Comparison of ENCODE assay signal across 9 mouse cellular contexts in genomic region chr1:170907456-170908191, GRCm38 (mm10). TPM values are rescaled to one million over a fixed set of nuclear protein-coding genes. Genes with fewer than 3 reads are reported as not detected.
DNase-seq lines count a peak whose midpoint lies in the region; ATAC-seq and TF ChIP-seq lines count a peak whose summit lies in the region.
"Had no signal": no experiment of that assay in that cellular context is flagged by ENCODE, and none has a peak within 500 bp of the region (broad histone marks: within the 10 kb centered on the region; RNA-seq: fewer than 3 reads in every experiment).

No protein-coding gene starts in this region.

- H3K4me3 ChIP-seq in lung, adult 2 months (replicated peaks; ENCODE audit: extremely low read depth, low read depth, low read length): peak overlapping the region; percentile 46
- H3K4me3 ChIP-seq in bone marrow, adult 2 months (replicated peaks; ENCODE audit: control insufficient read depth, low read depth, low read length): peak overlapping the region; percentile 29
- H3K4me3 ChIP-seq in embryonic facial prominence, embryonic 15.5 days (replicated peaks): peak overlapping the region; percentile 49
- H3K4me3 ChIP-seq in hindbrain, embryonic 15.5 days: peak overlapping the region; percentile 52
- peak overlapping the region; percentile 28 for H3K4me3 ChIP-seq in liver, adult 2 months (ENCODE audit: insufficient read depth, low read depth, low read length)
- peak overlapping the region; percentile 49 for H3K4me3 ChIP-seq in neural tube, embryonic 12.5 days

- H3K4me1 ChIP-seq in lung, adult 2 months (ENCODE audit: control insufficient read depth, insufficient read depth, low read length): peaks cover 3% of the 10 kb centered on the region; the same call in 1 of the 2 replicates
- peaks cover 3% of the 10 kb centered on the region for H3K4me1 ChIP-seq in bone marrow, adult 2 months (ENCODE audit: control insufficient read depth, insufficient read depth, low read length)
- H3K4me1 ChIP-seq in embryonic facial prominence, embryonic 15.5 days: peaks cover 17% of the 10 kb centered on the region
- H3K4me1 ChIP-seq in hindbrain, embryonic 15.5 days (replicated peaks): peaks cover 17% of the 10 kb centered on the region
- no peaks in the 10 kb centered on the region for H3K4me1 ChIP-seq in liver, adult 2 months (ENCODE audit: control insufficient read depth, insufficient read depth, low read length)
- H3K4me1 ChIP-seq in neural tube, embryonic 12.5 days: peaks cover 9% of the 10 kb centered on the region

- TF ChIP-seq CTCF in lung, adult 2 months (IDR thresholded peaks at IDR 0.05; ENCODE audit: insufficient read depth, low read length): no peak
- TF ChIP-seq CTCF in bone marrow, adult 2 months (IDR thresholded peaks at IDR 0.05; ENCODE audit: control insufficient read depth, insufficient read depth, low read length): no peak
- no peak for TF ChIP-seq CTCF in liver, adult 2 months (IDR thresholded peaks at IDR 0.05; ENCODE audit: low read depth, low read length)

- no peaks in the 10 kb centered on the region for H3K79me2 ChIP-seq in liver, adult 2 months (ENCODE audit: control insufficient read depth, insufficient read depth, low read length)

- H3K36me3 ChIP-seq in embryonic facial prominence, embryonic 15.5 days: no peaks in the 10 kb centered on the region
- H3K36me3 ChIP-seq in hindbrain, embryonic 15.5 days: no peaks in the 10 kb centered on the region
- H3K36me3 ChIP-seq in liver, adult 2 months (ENCODE audit: control insufficient read depth, insufficient read depth, low read length): no peaks in the 10 kb centered on the region
- H3K36me3 ChIP-seq in neural tube, embryonic 12.5 days: no peaks in the 10 kb centered on the region

- DNase-seq in lung, adult 2 months: no peak
- DNase-seq in lung, postnatal 14 days: no peak
- no peak for DNase-seq in liver, adult 2 months (ENCODE audit: extremely low read depth, low read depth, low spot score)

- peak overlapping the region; percentile 20; the same call in 1 of the 2 replicates for H3K27ac ChIP-seq in bone marrow, adult 2 months (ENCODE audit: control insufficient read depth, insufficient read depth, low read depth, low read length, poor library complexity)
- no peak overlapping the region for H3K27ac ChIP-seq in embryonic facial prominence, embryonic 15.5 days (replicated peaks)
- 0 out of 2 replicates have a peak overlapping the region, but pooled peaks have one; percentile 9 for H3K27ac ChIP-seq in hindbrain, embryonic 15.5 days (replicated peaks)
- H3K27ac ChIP-seq in liver, adult 2 months (replicated peaks; ENCODE audit: insufficient read depth, low read depth, low read length): no peak overlapping the region
- no peak overlapping the region for H3K27ac ChIP-seq in neural tube, embryonic 12.5 days

- H3K27me3 ChIP-seq in embryonic facial prominence, embryonic 15.5 days: peaks cover 38% of the 10 kb centered on the region
- H3K27me3 ChIP-seq in hindbrain, embryonic 15.5 days: peaks cover 29% of the 10 kb centered on the region
- peaks cover 11% of the 10 kb centered on the region for H3K27me3 ChIP-seq in liver, adult 2 months (ENCODE audit: control insufficient read depth, insufficient read depth, low read length)
- peaks cover 51% of the 10 kb centered on the region for H3K27me3 ChIP-seq in neural tube, embryonic 12.5 days (replicated peaks)

- WGBS in lung, adult 2 months: 2% methylated on average over 71 of the region's 71 CpGs
- 1% methylated on average over 71 of the region's 71 CpGs for WGBS in bone marrow, adult 2 months
- 1% methylated on average over 71 of the region's 71 CpGs for whole genome bisulfite sequencing in embryonic facial prominence, embryonic 15.5 days
- WGBS in hindbrain, embryonic 15.5 days: under 1% methylated on average over 70 of the region's 71 CpGs
- 8% methylated on average over 71 of the region's 71 CpGs for WGBS in liver, adult 2 months
- under 1% methylated on average over 71 of the region's 71 CpGs for WGBS in neural tube, embryonic 12.5 days

- peak overlapping the region; percentile 29; the same call in 1 of the 2 replicates for H3K9ac ChIP-seq in embryonic facial prominence, embryonic 15.5 days
- H3K9ac ChIP-seq in hindbrain, embryonic 15.5 days: peak overlapping the region; percentile 59
- peak overlapping the region; percentile 67 for H3K9ac ChIP-seq in liver, adult 2 months (ENCODE audit: low read depth, low read length)
- H3K9ac ChIP-seq in neural tube, embryonic 12.5 days: peak overlapping the region; percentile 62

- ATAC-seq in embryonic facial prominence, embryonic 15.5 days (ENCODE audit: insufficient number of reproducible peaks, low FRiP score, low TSS enrichment, low read depth): peak; percentile 62; the same call in 1 of the 2 replicates
- ATAC-seq in hindbrain, embryonic 15.5 days (ENCODE audit: low FRiP score, low read depth): peak; percentile 83
- ATAC-seq in neural tube, embryonic 12.5 days (ENCODE audit: low FRiP score, low read depth): peak; percentile 83
- no peak for ATAC-seq in erythroid progenitor cell, adult 5-6 weeks (replicated peaks; ENCODE audit: low FRiP score, poor library complexity, severe bottlenecking)

- no peak for TF ChIP-seq POLR2A in lung, adult 2 months (IDR thresholded peaks at IDR 0.05; ENCODE audit: borderline replicate concordance, extremely low read depth, low read depth, low read length)
- TF ChIP-seq POLR2A in bone marrow, adult 2 months (IDR thresholded peaks at IDR 0.05; ENCODE audit: borderline replicate concordance, control insufficient read depth, low read depth, low read length): no peak
- no peak for TF ChIP-seq POLR2A in liver, adult 2 months (IDR thresholded peaks at IDR 0.05; ENCODE audit: extremely low read depth, insufficient read depth, low read length)

- H3K4me2 ChIP-seq in embryonic facial prominence, embryonic 15.5 days (replicated peaks): peak overlapping the region; percentile 91
- H3K4me2 ChIP-seq in hindbrain, embryonic 15.5 days: peak overlapping the region; percentile 90
- peak overlapping the region; percentile 91 for H3K4me2 ChIP-seq in neural tube, embryonic 12.5 days (replicated peaks)

- H3K9me3 ChIP-seq in embryonic facial prominence, embryonic 15.5 days (replicated peaks): no peaks in the 10 kb centered on the region
- no peaks in the 10 kb centered on the region for H3K9me3 ChIP-seq in hindbrain, embryonic 15.5 days
- H3K9me3 ChIP-seq in neural tube, embryonic 12.5 days: no peaks in the 10 kb centered on the region

RNA-seq across cellular contexts. Expression of gene Fcrlb, which starts 5.1 kb away (rescaled TPM):
- 0.71 and 1.2 TPM in 2 replicates for polyA plus RNA-seq in lung, adult 2 months (2012; rRNA removed)
- not detected in 2 replicates for polyA plus RNA-seq in bone marrow, adult 2 months (2011; ENCODE audit: insufficient read depth, insufficient read length, low replicate concordance, missing spikeins)
- polyA plus RNA-seq in embryonic facial prominence, embryonic 15.5 days (2015; fragmentation: Nextera tagmentation; extraction: Ambion mirVana): 0.12 TPM in 1 of 2 replicates, not detected in the other
- 0.85 and 1.4 TPM in 2 replicates for polyA plus RNA-seq in hindbrain, embryonic 15.5 days (2015; fragmentation: Nextera tagmentation; extraction: Ambion mirVana)
- total RNA-seq in liver, adult 2 months (2014; rRNA removed): 0.18 and 0.20 TPM in 2 replicates
- polyA plus RNA-seq in liver, adult 2 months (2012; rRNA removed): 0.11 TPM in 1 of 2 replicates, not detected in the other
- 0.20 and 0.26 TPM in 2 replicates for polyA plus RNA-seq in neural tube, embryonic 12.5 days (2016; fragmentation: Nextera tagmentation; extraction: Ambion mirVana)
- total RNA-seq in erythroid progenitor cell, adult 5-6 weeks (2015; ENCODE audit: low replicate concordance): not detected in 2 replicates
- not detected in 2 replicates for total RNA-seq in erythroid progenitor cell, adult 5-6 weeks (2017; ENCODE audit: low replicate concordance)

RNA-seq across cellular contexts. Expression of gene Fcrla, which starts 19.8 kb away (rescaled TPM):
- polyA plus RNA-seq in lung, adult 2 months (2012; rRNA removed): 8.0 and 8.7 TPM in 2 replicates
- polyA plus RNA-seq in bone marrow, adult 2 months (2011; ENCODE audit: insufficient read depth, insufficient read length, low replicate concordance, missing spikeins): 18.2 and 44.1 TPM in 2 replicates
- not detected in 2 replicates for polyA plus RNA-seq in embryonic facial prominence, embryonic 15.5 days (2015; fragmentation: Nextera tagmentation; extraction: Ambion mirVana)
- not detected in 2 replicates for polyA plus RNA-seq in hindbrain, embryonic 15.5 days (2015; fragmentation: Nextera tagmentation; extraction: Ambion mirVana)
- total RNA-seq in liver, adult 2 months (2014; rRNA removed): 0.83 and 1.1 TPM in 2 replicates
- 0.37 and 1.1 TPM in 2 replicates for polyA plus RNA-seq in liver, adult 2 months (2012; rRNA removed)
- polyA plus RNA-seq in neural tube, embryonic 12.5 days (2016; fragmentation: Nextera tagmentation; extraction: Ambion mirVana): not detected in 2 replicates
- 51.9 and 53.7 TPM in 2 replicates for total RNA-seq in erythroid progenitor cell, adult 5-6 weeks (2015; ENCODE audit: low replicate concordance)
- total RNA-seq in erythroid progenitor cell, adult 5-6 weeks (2017; ENCODE audit: low replicate concordance): 27.0 and 28.4 TPM in 2 replicates
- total RNA-seq: left cerebral cortex, postnatal 14 days had no signal

RNA-seq across cellular contexts. Expression of gene Dusp12, which starts 22.3 kb away (rescaled TPM):
- polyA plus RNA-seq in lung, adult 2 months (2012; rRNA removed): 17.3 and 18.8 TPM in 2 replicates
- 7.5 and 18.2 TPM in 2 replicates for polyA plus RNA-seq in bone marrow, adult 2 months (2011; ENCODE audit: insufficient read depth, insufficient read length, low replicate concordance, missing spikeins)
- polyA plus RNA-seq in embryonic facial prominence, embryonic 15.5 days (2015; fragmentation: Nextera tagmentation; extraction: Ambion mirVana): 41.0 and 43.5 TPM in 2 replicates
- 38.4 and 46.0 TPM in 2 replicates for polyA plus RNA-seq in hindbrain, embryonic 15.5 days (2015; fragmentation: Nextera tagmentation; extraction: Ambion mirVana)
- 30.4 and 36.2 TPM in 2 replicates for total RNA-seq in liver, adult 2 months (2014; rRNA removed)
- polyA plus RNA-seq in liver, adult 2 months (2012; rRNA removed): 12.7 and 17.2 TPM in 2 replicates
- polyA plus RNA-seq in neural tube, embryonic 12.5 days (2016; fragmentation: Nextera tagmentation; extraction: Ambion mirVana): 34.1 and 39.0 TPM in 2 replicates
- 2.2 and 5.4 TPM in 2 replicates for total RNA-seq in erythroid progenitor cell, adult 5-6 weeks (2015; ENCODE audit: low replicate concordance)
- not detected in 2 replicates for total RNA-seq in erythroid progenitor cell, adult 5-6 weeks (2017; ENCODE audit: low replicate concordance)

RNA-seq across cellular contexts. Expression of gene Gm26620, which starts 22.8 kb away (rescaled TPM):
- 0.45 and 1.2 TPM in 2 replicates for polyA plus RNA-seq in lung, adult 2 months (2012; rRNA removed)
- 2.4 and 4.4 TPM in 2 replicates for polyA plus RNA-seq in bone marrow, adult 2 months (2011; ENCODE audit: insufficient read depth, insufficient read length, low replicate concordance, missing spikeins)
- 0.33 and 0.72 TPM in 2 replicates for polyA plus RNA-seq in embryonic facial prominence, embryonic 15.5 days (2015; fragmentation: Nextera tagmentation; extraction: Ambion mirVana)
- polyA plus RNA-seq in hindbrain, embryonic 15.5 days (2015; fragmentation: Nextera tagmentation; extraction: Ambion mirVana): 0.21 and 1.2 TPM in 2 replicates
- total RNA-seq in liver, adult 2 months (2014; rRNA removed): 0.67 and 0.74 TPM in 2 replicates
- 0.59 and 1.1 TPM in 2 replicates for polyA plus RNA-seq in liver, adult 2 months (2012; rRNA removed)
- 0.29 and 0.51 TPM in 2 replicates for polyA plus RNA-seq in neural tube, embryonic 12.5 days (2016; fragmentation: Nextera tagmentation; extraction: Ambion mirVana)
- not detected in 2 replicates for total RNA-seq in erythroid progenitor cell, adult 5-6 weeks (2015; ENCODE audit: low replicate concordance)
- total RNA-seq in erythroid progenitor cell, adult 5-6 weeks (2017; ENCODE audit: low replicate concordance): not detected in 2 replicates

RNA-seq across cellular contexts. Expression of gene Atf6, which starts 40.1 kb away (rescaled TPM):
- 13.2 and 18.8 TPM in 2 replicates for polyA plus RNA-seq in lung, adult 2 months (2012; rRNA removed)
- 3.8 and 7.7 TPM in 2 replicates for polyA plus RNA-seq in bone marrow, adult 2 months (2011; ENCODE audit: insufficient read depth, insufficient read length, low replicate concordance, missing spikeins)
- polyA plus RNA-seq in embryonic facial prominence, embryonic 15.5 days (2015; fragmentation: Nextera tagmentation; extraction: Ambion mirVana): 8.9 and 9.2 TPM in 2 replicates
- 7.3 and 7.6 TPM in 2 replicates for polyA plus RNA-seq in hindbrain, embryonic 15.5 days (2015; fragmentation: Nextera tagmentation; extraction: Ambion mirVana)
- total RNA-seq in liver, adult 2 months (2014; rRNA removed): 30.1 and 38.1 TPM in 2 replicates
- polyA plus RNA-seq in liver, adult 2 months (2012; rRNA removed): 13.0 and 14.3 TPM in 2 replicates
- polyA plus RNA-seq in neural tube, embryonic 12.5 days (2016; fragmentation: Nextera tagmentation; extraction: Ambion mirVana): 9.6 and 10.2 TPM in 2 replicates
- total RNA-seq in erythroid progenitor cell, adult 5-6 weeks (2015; ENCODE audit: low replicate concordance): 23.1 and 26.4 TPM in 2 replicates
- total RNA-seq in erythroid progenitor cell, adult 5-6 weeks (2017; ENCODE audit: low replicate concordance): 27.2 and 29.6 TPM in 2 replicates

Comparison
In these comparisons a context has a peak if more than half of its experiments do, and no peak if none do; other contexts are left out.
1. H3K27ac ChIP-seq: peak in bone marrow, adult 2 months (single experiment) and hindbrain, embryonic 15.5 days (single experiment); none in embryonic facial prominence, embryonic 15.5 days (single experiment), liver, adult 2 months (single experiment) and neural tube, embryonic 12.5 days (single experiment).
2. Peak in every context shown above with its lines, with median percentiles within 50 percentile points of each other: H3K4me3 ChIP-seq, H3K4me2 ChIP-seq and H3K9ac ChIP-seq.